8 mouse cellular contexts compared by ENCODE assay signal in genomic region chr6:39528671-39529535, GRCm38 (mm10). TPM values are rescaled to one million over a fixed set of nuclear protein-coding genes. Genes with fewer than 3 reads are reported as not detected.
DNase-seq lines count a peak whose midpoint lies in the region; ATAC-seq lines count a peak whose summit lies in the region.

No protein-coding gene starts in this region.

- WGBS in hindbrain, embryonic 14.5 days = 31% methylated on average over 12 of the region's 12 CpGs
- WGBS in midbrain, embryonic 14.5 days = 36% methylated on average over 12 of the region's 12 CpGs

- peaks cover 25% of the 10 kb centered on the region for H3K4me1 ChIP-seq in hindbrain, embryonic 14.5 days (replicated peaks; ENCODE audit: control insufficient read depth, insufficient read depth, low read length)
- peaks cover 23% of the 10 kb centered on the region for H3K4me1 ChIP-seq in midbrain, embryonic 14.5 days (ENCODE audit: control insufficient read depth, insufficient read depth, low read length)

- H3K4me2 ChIP-seq in hindbrain, embryonic 14.5 days (replicated peaks) = peak overlapping the region; percentile 17; the same call in 1 of the 2 replicates
- peak overlapping the region; percentile 2 for H3K4me2 ChIP-seq in midbrain, embryonic 14.5 days (ENCODE audit: low read length)

- no peak overlapping the region for H3K9ac ChIP-seq in hindbrain, embryonic 14.5 days
- peak overlapping the region; percentile 10; the same call in 1 of the 2 replicates for H3K9ac ChIP-seq in midbrain, embryonic 14.5 days (replicated peaks; ENCODE audit: low read length)

- no peaks in the 10 kb centered on the region for H3K27me3 ChIP-seq in hindbrain, embryonic 14.5 days (ENCODE audit: control insufficient read depth, insufficient read depth, low read length)
- no peaks in the 10 kb centered on the region for H3K27me3 ChIP-seq in midbrain, embryonic 14.5 days (ENCODE audit: control insufficient read depth, insufficient read depth, low read length)

- H3K4me3 ChIP-seq in hindbrain, embryonic 14.5 days (replicated peaks; ENCODE audit: low read length) = no peak overlapping the region
- no peak overlapping the region for H3K4me3 ChIP-seq in midbrain, embryonic 14.5 days (replicated peaks; ENCODE audit: low read depth, low read length)

- ATAC-seq in hindbrain, embryonic 14.5 days (ENCODE audit: low FRiP score) = peak; percentile 93
- peak; percentile 49 for ATAC-seq in midbrain, embryonic 14.5 days (ENCODE audit: low FRiP score, low TSS enrichment)

- 0 out of 2 replicates have a peak, but pooled peaks cover 3% of the 10 kb centered on the region for H3K36me3 ChIP-seq in hindbrain, embryonic 14.5 days (replicated peaks; ENCODE audit: control insufficient read depth, insufficient read depth)
- no peaks in the 10 kb centered on the region for H3K36me3 ChIP-seq in midbrain, embryonic 14.5 days (ENCODE audit: control insufficient read depth, insufficient read depth, low read length)

- peak overlapping the region; percentile 83 for H3K27ac ChIP-seq in hindbrain, embryonic 14.5 days
- H3K27ac ChIP-seq in midbrain, embryonic 14.5 days (replicated peaks; ENCODE audit: low read depth, low read length) = peak overlapping the region; percentile 77

- peak; percentile 93 for DNase-seq in brain, adult 2 months (ENCODE audit: low read depth, low spot score)
- DNase-seq in cerebellum, postnatal 4 days (ENCODE audit: low spot score in 2 of 2) = peak; percentile 61 to 80
- peak; percentile 69 to 73 for DNase-seq in gastrocnemius, adult 8-10 months (ENCODE audit: low spot score in 2 of 2)
- peak; percentile 69 for DNase-seq in hindbrain, embryonic 14.5 days (ENCODE audit: low spot score)
- DNase-seq in left cerebral cortex, adult 11 months (ENCODE audit: low spot score) = peak; percentile 79
- DNase-seq in midbrain, embryonic 14.5 days = peak; percentile 76
- no peak for DNase-seq in thymus, postnatal 4 days
- no peak for DNase-seq in thymus, postnatal 10 days (ENCODE audit: low spot score in 2 of 2)

- H3K9me3 ChIP-seq in hindbrain, embryonic 14.5 days (ENCODE audit: control insufficient read depth, low read length) = no peaks in the 10 kb centered on the region
- H3K9me3 ChIP-seq in midbrain, embryonic 14.5 days (ENCODE audit: control insufficient read depth, low read length) = no peaks in the 10 kb centered on the region

RNA-seq across cellular contexts. Expression of gene Dennd2a, which starts 28.8 kb away (rescaled TPM):
- 1 to 10 TPM; 1.5 to 2.8 (median 2.1) TPM for total RNA-seq in gastrocnemius, adult 8-10 months (2022)
- polyA plus RNA-seq in hindbrain, embryonic 14.5 days (2014; fragmentation: Nextera tagmentation; extraction: Ambion mirVana) = 19.1 and 21.8 TPM in 2 replicates
- polyA plus RNA-seq in midbrain, embryonic 14.5 days (2014; fragmentation: Nextera tagmentation; extraction: Ambion mirVana) = 23.3 and 31.5 TPM in 2 replicates

RNA-seq across cellular contexts. Expression of gene Adck2, which starts 44.8 kb away (rescaled TPM):
- total RNA-seq in gastrocnemius, adult 8-10 months (2022) = 1 to 10 TPM; 4.6 to 5.5 (median 5.1) TPM
- polyA plus RNA-seq in hindbrain, embryonic 14.5 days (2014; fragmentation: Nextera tagmentation; extraction: Ambion mirVana) = 37.5 and 38.0 TPM in 2 replicates
- 34.5 and 48.7 TPM in 2 replicates for polyA plus RNA-seq in midbrain, embryonic 14.5 days (2014; fragmentation: Nextera tagmentation; extraction: Ambion mirVana)

RNA-seq across cellular contexts. Expression of gene Gm42420, which starts 56.6 kb away (rescaled TPM):
- total RNA-seq in gastrocnemius, adult 8-10 months (2022) = under 1 TPM in 1 of 4 experiments, not detected in 3; 0.75 TPM
- 1.9 TPM in 1 of 2 replicates, not detected in the other for polyA plus RNA-seq in hindbrain, embryonic 14.5 days (2014; fragmentation: Nextera tagmentation; extraction: Ambion mirVana)
- polyA plus RNA-seq in midbrain, embryonic 14.5 days (2014; fragmentation: Nextera tagmentation; extraction: Ambion mirVana) = 0.58 TPM in 1 of 2 replicates, not detected in the other

Comparison
In these comparisons a context has a peak if more than half of its experiments do, and no peak if none do; other contexts are left out.
1. DNase-seq: peak in brain, adult 2 months (single experiment), cerebellum, postnatal 4 days (2 of 2), gastrocnemius, adult 8-10 months (2 of 2), hindbrain, embryonic 14.5 days (single experiment), left cerebral cortex, adult 11 months (single experiment) and midbrain, embryonic 14.5 days (single experiment); none in thymus, postnatal 4 days (single experiment) and thymus, postnatal 10 days (0 of 2).